Mouse (Mus musculus) C2C12 (cell line): Measurements from ENCODE around the gene Pam. TPM values are rescaled to one million over a fixed set of nuclear protein-coding genes. Genes with fewer than 3 reads are reported as not detected.

Source experiments
- H3K27me3 ChIP-seq: one replicate; pipeline ENCODE4 v1.6.1; 2011; ENCODE audit not compliant: control insufficient read depth, insufficient read depth, insufficient read length
- H3K36me3 ChIP-seq: one replicate; pipeline ENCODE4 v1.6.1; 2011; ENCODE audit not compliant: control insufficient read depth, insufficient read depth
- H3K4me3 ChIP-seq: one replicate; pipeline ENCODE4 v1.5.1; 2011; ENCODE audit warnings: mild to moderate bottlenecking, control low read depth; ENCODE audit not compliant: poor library complexity, insufficient read depth, severe bottlenecking
- H3K79me2 ChIP-seq: one replicate; pipeline ENCODE4 v1.6.1; 2011; ENCODE audit not compliant: control insufficient read depth, insufficient read depth
- H3K79me3 ChIP-seq: one replicate; pipeline ENCODE4 v1.6.1; 2011; ENCODE audit warnings: low read depth, control low read depth
- H3ac ChIP-seq: one replicate; pipeline ENCODE3; 2011; ENCODE audit warnings: low read depth; ENCODE audit not compliant: control insufficient read depth, insufficient read length
- CEBPB ChIP-seq: IDR thresholded peaks from one replicate; pipeline ENCODE4 v1.6.1; 2011; ENCODE audit warnings: low read depth, mild to moderate bottlenecking, control low read depth, moderate library complexity
- CTCF ChIP-seq: IDR thresholded peaks from one replicate; pipeline ENCODE4 v1.5.1; 2011; ENCODE audit not compliant: control insufficient read depth, insufficient read depth, insufficient read length
- FOSL1 ChIP-seq: IDR thresholded peaks from one replicate; pipeline ENCODE4 v1.8.0; 2011; ENCODE audit warnings: mild to moderate bottlenecking, low read length; ENCODE audit not compliant: poor library complexity, insufficient read depth, severe bottlenecking
- MAX ChIP-seq: IDR thresholded peaks from one replicate; pipeline ENCODE4 v1.6.1; 2011; ENCODE audit warnings: mild to moderate bottlenecking, control low read depth
- MYOD1 ChIP-seq: IDR thresholded peaks from one replicate; pipeline ENCODE4 v1.6.1; 2011; ENCODE audit warnings: low read depth; ENCODE audit not compliant: control insufficient read depth, insufficient read length
- MYOG ChIP-seq: IDR thresholded peaks from one replicate; pipeline ENCODE4 v1.6.1; 2011; ENCODE audit not compliant: control insufficient read depth, insufficient read length; ENCODE audit errors: extremely low read depth
- USF1 ChIP-seq: IDR thresholded peaks from one replicate; pipeline ENCODE4 v1.6.1; 2011; ENCODE audit warnings: low read depth, mild to moderate bottlenecking, control low read depth, moderate library complexity
- polyA plus RNA-seq: library from polyadenylated mRNA; unstranded; fragments of >200 nt; fragmentation: generic; extraction: Trizol; gene quantifications from one replicate; pipeline ENCODE4 v1.2.1, GENCODE M21; 2012; ENCODE audit warnings: missing spikeins

Pam gene
- polyA plus RNA-seq, 1 experiment = 27.6 TPM

DNA sequence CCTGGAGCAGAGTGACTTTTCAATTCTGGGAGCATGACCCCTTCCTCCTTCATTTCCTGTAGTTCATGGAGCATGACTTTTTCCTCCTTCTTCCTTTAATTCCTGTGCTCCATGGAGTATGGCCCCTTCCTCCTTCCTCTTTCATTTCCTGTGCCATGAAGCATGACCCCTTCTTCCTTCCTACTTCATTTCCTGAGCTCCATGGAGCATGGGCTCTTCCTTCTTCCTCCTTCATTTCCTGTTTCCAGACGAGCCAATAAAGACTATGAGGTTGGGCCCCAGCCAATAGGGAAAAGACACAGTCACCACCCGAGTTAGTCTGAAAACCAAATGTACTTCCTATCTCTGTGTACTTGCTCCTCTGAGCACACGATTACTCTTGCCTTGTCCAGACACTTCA, 103.5 kb downstream of the Pam start:
- H3K27me3 ChIP-seq = no peaks in the 10 kb centered on the region
- H3K79me3 ChIP-seq = no peaks in the 10 kb centered on the region
- no peak overlapping the region for H3K4me3 ChIP-seq
- no peak overlapping the region for H3ac ChIP-seq
- no peaks in the 10 kb centered on the region for H3K36me3 ChIP-seq
- TF ChIP-seq MAX (no peak), MYOD1 (no peak), CEBPB (no peak), USF1 (no peak), CTCF (no peak), FOSL1 (no peak), MYOG (no peak)
- no peaks in the 10 kb centered on the region for H3K79me2 ChIP-seq

- Histone ChIP-seq H3K4me3 (no peak overlapping the region), H3K27me3 (no peaks in the 10 kb centered on the region), H3K79me2 (no peaks in the 10 kb centered on the region), H3K79me3 (no peaks in the 10 kb centered on the region), H3K36me3 (no peaks in the 10 kb centered on the region), H3ac (no peak overlapping the region)
- TF ChIP-seq MYOD1 (no peak), MAX (no peak), USF1 (no peak), FOSL1 (no peak), MYOG (no peak), CEBPB (no peak), CTCF (no peak)
Observed at GRCm38 (mm10) chr1:97983189-97983588, 112.3 kb downstream of the Pam start.

DNA sequence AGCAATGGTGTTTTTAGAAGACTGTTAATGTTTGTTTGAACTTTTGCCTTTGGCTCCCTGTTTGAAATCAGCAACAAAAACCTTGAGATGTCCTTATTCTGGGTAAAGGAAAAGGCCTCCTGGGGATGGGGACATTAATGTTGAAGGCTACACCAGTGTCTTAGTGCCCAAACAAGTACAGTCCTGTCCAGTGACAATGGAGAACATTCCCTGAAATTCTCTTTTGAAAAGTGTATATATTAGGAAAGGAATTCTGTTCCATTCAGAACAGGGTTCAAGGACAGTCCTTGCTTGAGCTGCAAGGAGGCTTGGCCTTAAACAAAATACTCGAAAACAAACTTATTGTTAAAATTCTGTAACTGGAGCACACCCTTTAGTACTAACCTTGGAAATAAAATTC, 116.0 kb downstream of the Pam start:
- no peak overlapping the region for H3ac ChIP-seq
- no peaks in the 10 kb centered on the region for H3K79me2 ChIP-seq
- H3K27me3 ChIP-seq = no peaks in the 10 kb centered on the region
- H3K79me3 ChIP-seq = no peaks in the 10 kb centered on the region
- TF ChIP-seq MAX (no peak), FOSL1 (no peak), CTCF (no peak), USF1 (no peak), MYOD1 (no peak), CEBPB (no peak)
- no peaks in the 10 kb centered on the region for H3K36me3 ChIP-seq
- no peak overlapping the region for H3K4me3 ChIP-seq

DNA sequence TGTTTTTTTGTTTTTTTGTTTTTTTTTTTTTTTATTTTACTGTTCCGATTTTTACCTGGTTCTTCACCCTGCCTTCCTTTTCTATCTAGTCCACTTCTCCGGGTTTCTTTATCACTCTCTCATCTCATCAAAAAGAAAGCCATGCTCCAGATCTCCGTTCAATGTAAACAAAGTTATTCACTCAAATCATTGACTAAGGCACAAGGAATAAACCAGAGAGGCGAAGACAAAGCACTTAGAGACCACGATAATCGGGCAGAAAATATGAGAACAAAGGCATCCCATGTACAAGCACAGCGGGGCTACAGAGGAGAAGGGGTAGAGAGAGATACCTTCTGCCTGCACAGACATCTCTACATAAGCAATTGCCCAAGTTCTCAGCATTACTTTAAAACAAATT, 117.9 kb downstream of the Pam start:
- no peaks in the 10 kb centered on the region for H3K79me3 ChIP-seq

GRCm38 (mm10) chr1:97976873-97977473, 118.5 kb downstream of the Pam start:
- H3K79me3 ChIP-seq = no peaks in the 10 kb centered on the region
- no peaks in the 10 kb centered on the region for H3K36me3 ChIP-seq
- no peaks in the 10 kb centered on the region for H3K79me2 ChIP-seq
- peak overlapping the region; percentile 64 for H3ac ChIP-seq
- TF ChIP-seq MYOD1 = no peak
- no peak for TF ChIP-seq USF1
- peak; percentile 85 for TF ChIP-seq CTCF
- TF ChIP-seq MAX = no peak
- TF ChIP-seq CEBPB = peak; percentile 28
- peak overlapping the region; percentile 35 for H3K4me3 ChIP-seq
- no peaks in the 10 kb centered on the region for H3K27me3 ChIP-seq

More for the DNA sequence above, 117.9 kb downstream of the Pam start:
- Histone ChIP-seq H3K27me3 (no peaks in the 10 kb centered on the region), H3K36me3 (no peaks in the 10 kb centered on the region), H3K4me3 (no peak overlapping the region), H3K79me2 (no peaks in the 10 kb centered on the region), H3ac (no peak overlapping the region)
- no peak for TF ChIP-seq MYOG
- no peak for TF ChIP-seq CEBPB
- TF ChIP-seq MYOD1 = no peak
- TF ChIP-seq USF1 = no peak
- no peak for TF ChIP-seq FOSL1
- TF ChIP-seq CTCF = no peak
- TF ChIP-seq MAX = no peak

- H3K36me3 ChIP-seq = no peaks in the 10 kb centered on the region
- no peaks in the 10 kb centered on the region for H3K27me3 ChIP-seq
- TF ChIP-seq CTCF (no peak), MYOG (no peak), CEBPB (no peak), MAX (no peak), USF1 (no peak), FOSL1 (no peak), MYOD1 (no peak)
- H3ac ChIP-seq = no peak overlapping the region
- H3K79me2 ChIP-seq = no peaks in the 10 kb centered on the region
- H3K4me3 ChIP-seq = peak overlapping the region; percentile 35
- no peaks in the 10 kb centered on the region for H3K79me3 ChIP-seq
Observed at GRCm38 (mm10) chr1:97976072-97976471, 119.4 kb downstream of the Pam start.
